Mouse (Mus musculus) retina, adult 2 months (tissue): ENCODE measurements at regions not wholly inside any gene's neighbourhood (a gene's known extent, or its start where the extent isn't known, plus 50 kb on each side); places are given as distances from the start of the nearest gene placed in this dataset.

Experiments
- DNase-seq: peaks from one replicate; pipeline ENCODE4 v3.0.0-alpha.2; 2012; ENCODE audit warnings: low read depth, low spot score

GRCm38 (mm10) chr9:52377761-52378160, 209.4 kb upstream of the Zc3h12c start:
- no peak for DNase-seq

DNA sequence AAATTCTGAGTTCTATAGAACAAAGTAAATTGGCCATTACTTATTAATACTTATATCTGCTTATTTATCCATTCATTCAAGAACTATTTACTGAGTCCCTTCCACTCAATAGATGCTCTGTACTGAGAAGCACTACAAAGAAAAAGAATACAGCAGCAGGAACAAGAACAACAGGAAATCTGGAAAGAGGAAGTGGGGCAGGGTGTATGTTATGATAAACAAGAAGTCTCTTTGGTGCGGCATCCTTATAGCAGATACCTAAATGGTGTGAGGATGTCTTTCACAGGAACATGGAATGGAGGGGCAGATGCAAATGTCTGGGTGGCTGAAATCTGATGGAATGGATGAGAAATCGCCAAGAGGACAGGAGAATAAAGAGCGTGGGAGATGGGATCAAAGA, 208.5 kb upstream of the Zc3h12c start:
- DNase-seq: no peak

GRCm38 (mm10) chr9:52371296-52371695, 202.9 kb upstream of the Zc3h12c start:
- no peak for DNase-seq

DNA sequence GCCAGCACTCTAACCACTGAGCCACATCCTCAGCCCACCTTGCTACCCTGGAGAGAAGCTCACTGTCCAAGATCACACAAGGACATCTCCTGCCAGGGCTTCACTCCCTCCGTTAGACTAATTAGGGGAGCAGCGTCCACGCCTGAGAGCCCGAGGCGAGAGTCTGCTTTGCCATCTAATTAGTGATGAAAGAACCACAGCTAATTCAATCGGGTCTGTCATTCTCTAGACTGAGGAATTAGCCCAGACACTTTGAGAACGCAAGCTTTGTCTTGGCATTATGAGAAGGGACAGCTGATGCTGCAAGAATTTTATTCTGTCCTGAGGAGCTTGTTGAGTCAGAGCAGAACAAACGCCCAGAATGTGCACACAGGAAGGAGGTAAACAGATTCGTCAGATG, 200.5 kb upstream of the Zc3h12c start:
- DNase-seq: no peak

DNA sequence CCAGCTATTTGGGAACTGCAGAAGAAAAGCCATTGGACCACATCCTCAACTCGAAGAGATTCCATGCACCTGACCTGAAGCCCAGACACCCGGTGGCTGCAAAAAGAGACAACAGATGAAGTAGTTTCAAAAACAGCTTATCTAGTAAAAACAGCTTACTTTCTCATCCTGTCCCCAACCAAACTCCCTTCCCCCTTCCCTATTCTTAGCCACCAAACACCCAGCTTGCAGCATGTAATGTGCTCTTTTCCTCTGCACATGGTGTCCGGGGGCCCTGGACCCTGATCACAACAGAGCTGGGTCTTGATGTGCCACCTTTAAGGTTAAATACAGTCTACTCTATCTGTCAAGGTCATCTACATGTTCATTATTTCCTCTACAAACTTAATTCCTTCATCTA, 199.7 kb upstream of the Zc3h12c start:
- DNase-seq: no peak

- no peak for DNase-seq
Measured at GRCm38 (mm10) chr9:52366046-52366445, 197.7 kb upstream of the Zc3h12c start.

GRCm38 (mm10) chr9:52361599-52361998, 193.2 kb upstream of the Zc3h12c start:
- no peak for DNase-seq

DNA sequence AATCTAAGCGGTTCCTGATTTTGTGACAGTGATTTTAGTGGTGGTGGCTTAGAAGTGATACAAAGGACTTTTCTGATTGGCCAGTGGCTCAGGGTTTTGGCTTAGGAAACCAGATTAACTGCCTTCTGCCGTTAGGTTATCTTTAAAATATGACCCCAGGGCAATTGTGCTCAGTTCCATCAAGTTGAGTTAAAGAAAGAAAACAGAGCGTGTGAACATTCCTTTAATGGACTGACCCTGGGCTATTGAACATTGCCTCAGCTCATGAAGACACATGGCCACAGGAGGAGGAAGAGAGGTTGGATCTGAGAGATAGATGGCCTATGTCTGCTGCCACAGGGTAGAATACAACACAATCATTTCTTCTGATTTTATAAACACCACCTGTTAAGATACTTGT, 191.0 kb upstream of the Zc3h12c start:
- no peak for DNase-seq

- no peak for DNase-seq
Measured at GRCm38 (mm10) chr9:52356549-52356948, 188.2 kb upstream of the Zc3h12c start.

DNA sequence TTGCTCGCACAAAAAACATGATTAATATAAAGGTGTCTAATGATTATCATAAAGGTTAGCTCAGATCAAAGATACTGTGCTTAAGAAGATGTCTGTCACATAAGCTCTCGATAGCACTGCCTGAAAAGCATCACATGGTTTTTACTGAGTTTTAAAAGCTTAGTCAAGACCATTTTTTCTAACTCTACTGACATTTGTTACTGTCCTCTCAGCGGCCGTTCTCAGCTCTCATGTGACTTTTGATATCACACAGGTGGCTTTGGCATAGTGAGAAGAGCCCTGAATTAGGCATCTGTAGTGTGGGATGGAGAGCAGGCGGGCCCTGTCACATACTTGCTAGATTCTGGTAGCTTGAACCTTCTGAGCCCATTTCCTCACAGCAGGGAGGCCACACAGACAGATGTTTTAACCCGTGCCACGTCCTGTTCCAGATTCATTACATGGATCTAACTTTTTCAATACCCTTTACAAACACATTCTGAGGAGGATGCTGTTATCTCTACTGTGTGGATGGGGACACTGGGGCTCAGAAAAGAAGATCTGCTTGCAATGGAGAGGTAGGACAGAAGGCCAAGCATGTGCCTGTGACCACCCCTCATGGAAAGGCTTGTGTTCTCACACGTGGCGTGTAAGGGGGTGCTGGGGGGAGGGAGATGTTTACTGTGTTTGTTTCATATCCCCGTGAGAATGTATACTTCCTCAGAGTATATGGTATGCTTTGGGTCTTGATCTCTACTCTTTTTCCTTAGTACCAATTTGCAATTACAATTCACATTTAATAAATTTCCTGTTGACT, 187.0 kb upstream of the Zc3h12c start:
- DNase-seq: no peak

DNA sequence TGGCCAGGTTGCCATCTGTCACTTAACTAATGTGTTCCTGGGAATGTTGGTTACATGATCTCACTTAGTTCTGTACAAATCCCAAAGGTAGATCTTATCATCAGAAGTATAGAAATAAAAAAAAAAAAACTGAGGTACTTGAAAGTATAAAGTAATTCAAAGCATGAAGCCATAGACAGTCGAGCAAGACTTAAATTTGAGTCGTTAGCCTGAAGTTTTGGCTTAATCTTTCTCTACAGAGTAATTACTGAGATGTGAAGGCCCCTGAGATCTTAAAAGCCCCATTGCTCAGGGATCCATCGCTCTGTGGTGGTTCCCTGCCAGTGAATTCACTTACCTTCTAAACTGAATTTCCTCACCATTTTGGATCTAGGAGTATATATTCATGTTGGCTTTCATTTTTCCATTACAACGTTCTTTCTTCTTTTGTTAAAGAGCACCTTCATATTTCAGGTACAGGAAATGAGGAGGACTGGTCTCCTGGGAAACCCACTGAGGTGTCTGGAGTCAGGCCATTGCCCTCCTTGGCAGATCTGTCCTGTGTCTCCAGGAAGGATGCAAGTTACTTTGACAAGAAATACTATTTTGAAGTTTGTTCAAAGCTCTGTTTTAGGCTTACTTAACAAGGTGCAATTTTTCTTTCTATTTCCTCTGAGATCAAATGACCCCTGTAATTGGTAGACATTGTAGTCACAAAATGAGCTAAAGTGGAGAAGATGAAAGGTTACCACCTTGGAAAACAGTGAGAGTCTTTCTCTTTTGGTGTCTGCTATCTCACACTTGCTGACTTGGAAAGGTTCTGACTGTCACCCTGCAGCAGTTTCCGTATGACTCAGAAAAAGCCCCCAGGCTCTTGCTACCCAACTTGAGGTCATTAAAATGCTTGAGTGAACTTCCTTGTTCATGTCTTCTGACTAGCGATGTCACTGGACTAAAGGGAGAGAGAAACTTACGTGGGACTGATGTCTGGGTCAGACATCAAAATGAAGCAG, 180.5 kb upstream of the Zc3h12c start:
- DNase-seq: no peak

- no peak for DNase-seq
Measured at GRCm38 (mm10) chr9:52344177-52344877, 176.0 kb upstream of the Zc3h12c start.

DNA sequence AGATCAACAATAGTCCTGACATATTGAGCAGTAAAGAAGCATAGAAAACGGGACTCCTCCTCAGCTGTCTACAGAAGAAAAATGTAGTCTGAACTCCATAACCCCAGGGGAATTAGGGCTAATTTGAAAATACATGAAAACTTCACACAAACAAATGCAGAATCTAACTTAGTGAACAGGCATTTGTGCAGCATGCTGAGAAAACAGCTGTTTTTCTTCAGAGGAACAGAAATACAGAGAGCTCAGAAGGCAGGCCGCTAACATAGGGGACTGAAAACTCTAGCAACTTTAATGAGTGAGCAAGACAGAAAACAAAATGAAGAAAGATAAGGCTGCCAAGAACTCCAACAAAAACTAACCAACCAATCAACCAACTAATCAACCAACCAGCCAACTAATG, 172.7 kb upstream of the Zc3h12c start:
- DNase-seq: no peak

DNA sequence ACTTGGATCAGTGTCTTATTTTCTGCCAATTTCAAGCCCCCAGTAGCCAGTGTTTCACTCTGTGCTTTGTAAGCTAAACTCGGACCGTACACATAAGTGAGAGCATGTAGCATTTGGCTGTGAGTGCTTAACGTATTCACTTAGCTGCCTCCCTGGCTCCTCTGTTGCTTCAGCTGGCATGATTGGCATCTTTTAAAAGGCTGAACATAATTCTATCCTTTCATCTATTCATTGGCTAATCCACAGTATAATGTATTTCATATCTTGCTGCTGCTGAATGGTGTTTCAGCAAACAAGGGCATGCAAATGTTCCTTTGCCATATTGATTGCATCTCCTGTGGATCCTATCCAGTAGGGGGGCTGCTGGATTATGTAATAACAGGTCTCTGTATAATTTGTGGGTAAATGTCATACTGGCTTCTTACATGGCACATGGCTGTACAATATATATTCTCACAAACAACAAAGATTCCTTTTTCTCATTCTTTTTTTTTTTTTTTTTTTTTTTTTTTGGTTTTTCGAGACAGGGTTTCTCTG, 169.5 kb upstream of the Zc3h12c start:
- DNase-seq: no peak

GRCm38 (mm10) chr9:52334767-52335166, 166.4 kb upstream of the Zc3h12c start:
- DNase-seq: no peak

GRCm38 (mm10) chr9:52333884-52334283, 165.5 kb upstream of the Zc3h12c start:
- DNase-seq: no peak

DNA sequence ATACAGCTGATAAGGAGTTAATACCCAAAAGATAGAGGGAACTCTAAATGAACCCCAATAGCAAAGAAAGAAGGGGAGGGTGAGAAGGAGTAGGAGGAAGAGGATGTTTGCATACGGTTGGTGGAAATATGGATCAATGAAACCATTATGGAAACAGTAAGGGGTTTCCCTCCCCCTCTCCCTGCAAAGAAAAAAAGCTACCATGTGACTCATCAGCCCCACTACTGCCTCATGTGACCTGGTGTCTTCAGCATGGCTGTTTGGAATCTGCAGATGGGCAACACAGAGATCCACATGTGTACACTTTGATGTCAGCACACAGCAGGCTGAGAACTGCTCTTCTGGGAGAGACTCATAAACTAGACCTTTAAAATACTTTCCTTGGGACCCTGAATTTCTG, 163.4 kb upstream of the Zc3h12c start:
- no peak for DNase-seq

- DNase-seq: no peak
Measured at GRCm38 (mm10) chr9:52330652-52331051, 162.3 kb upstream of the Zc3h12c start.

DNA sequence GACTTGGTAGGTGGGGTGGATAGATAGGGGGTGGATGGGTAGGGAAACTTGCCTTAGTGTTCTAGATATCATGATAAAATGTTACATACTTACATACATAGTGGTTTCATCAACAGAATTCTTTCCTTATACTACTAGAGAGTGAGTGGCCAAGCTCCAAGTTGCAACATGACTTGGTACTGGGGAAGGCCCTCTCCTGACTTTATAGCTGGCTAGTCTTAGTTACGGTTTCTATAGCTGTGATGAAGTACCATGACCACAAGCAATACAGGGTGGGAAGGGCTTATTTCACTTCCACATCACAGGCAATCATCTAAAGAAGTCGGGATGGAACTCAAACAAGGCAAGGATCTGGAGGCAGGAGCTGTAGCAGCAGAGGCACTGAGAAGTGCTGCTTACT, 156.0 kb upstream of the Zc3h12c start:
- no peak for DNase-seq

GRCm38 (mm10) chr9:52323757-52324156, 155.4 kb upstream of the Zc3h12c start:
- DNase-seq: no peak

GRCm38 (mm10) chr9:52323226-52323625, 154.9 kb upstream of the Zc3h12c start:
- no peak for DNase-seq

DNA sequence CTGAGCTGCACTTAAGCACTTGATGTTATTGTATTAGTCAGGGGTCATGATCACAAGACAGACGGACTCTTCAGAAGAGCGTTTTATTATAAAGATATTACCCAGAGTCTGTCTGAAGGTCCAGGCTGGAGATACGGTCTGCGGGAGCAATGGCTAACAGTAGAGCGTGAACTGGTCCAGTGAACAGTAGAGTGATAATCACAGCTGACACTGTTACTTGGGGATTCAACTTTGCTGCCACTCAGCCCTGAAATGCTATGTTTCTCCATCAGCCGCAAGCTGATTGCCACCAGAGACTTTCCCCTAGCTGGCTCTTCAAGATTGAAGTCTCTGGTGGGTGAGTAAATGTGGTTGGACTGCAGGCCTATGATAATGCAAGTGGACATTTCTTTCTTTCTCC, 133.1 kb upstream of the Zc3h12c start:
- DNase-seq: no peak
